Mouse (Mus musculus) liver, embryonic 16.5 days (tissue): Measurements from ENCODE around the gene Rps27l. TPM values are rescaled to one million over a fixed set of nuclear protein-coding genes. Genes with fewer than 3 reads are reported as not detected.

Source experiments
- ATAC-seq: fragments of 200-750 bp; cut with Nextera tagmentation; 2 replicates; pipeline ENCODE4 v1.8.0; 2017; ENCODE audit warnings: low read depth, mild to moderate bottlenecking, moderate number of reproducible peaks, moderate library complexity
- H3K27ac ChIP-seq: fragments of 300-500 bp; sonication (generic); 2 replicates; pipeline ENCODE4 v1.5.1; 2014; ENCODE audit warnings: mild to moderate bottlenecking, low read length
- H3K27me3 ChIP-seq: fragments of 300-500 bp; sonication (generic); 2 replicates; pipeline ENCODE4 v1.6.1; 2014; ENCODE audit warnings: low read depth, low read length, mixed read lengths; ENCODE audit not compliant: control insufficient read depth, insufficient read depth
- H3K36me3 ChIP-seq: fragments of 300-500 bp; sonication (generic); 2 replicates; pipeline ENCODE4 v1.6.1; 2014; ENCODE audit warnings: mild to moderate bottlenecking; ENCODE audit not compliant: control insufficient read depth, insufficient read depth
- H3K4me1 ChIP-seq: fragments of 300-500 bp; sonication (generic); 2 replicates; pipeline ENCODE4 v1.6.1; 2014; ENCODE audit warnings: low read depth, low read length, mixed read lengths; ENCODE audit not compliant: control insufficient read depth
- H3K4me2 ChIP-seq: fragments of 300-500 bp; sonication (generic); 2 replicates; pipeline ENCODE4 v1.6.1; 2014; ENCODE audit warnings: low read depth, low read length, mixed read lengths
- H3K4me3 ChIP-seq: fragments of 300-500 bp; sonication (generic); 2 replicates; pipeline ENCODE4 v1.5.1; 2014; ENCODE audit warnings: low read depth, mild to moderate bottlenecking, low read length
- H3K9ac ChIP-seq: fragments of 300-500 bp; sonication (generic); 2 replicates; pipeline ENCODE4 v1.6.1; 2014; ENCODE audit warnings: low read depth, low read length
- H3K9me3 ChIP-seq: fragments of 300-500 bp; sonication (generic); replicated peaks from 2 replicates; pipeline ENCODE4 v1.6.1; 2016; ENCODE audit warnings: low read length; ENCODE audit not compliant: control insufficient read depth
- WGBS: fragments of 180-500 bp; shearing (Covaris S2); extraction: QIAGEN DNeasy Blood & Tissue Kit; methylation state at CpG from one replicate; pipeline ENCODE4 v1.1.7; 2014; ENCODE audit not compliant: insufficient replicate concordance; 5-methylcytosine and 5-hydroxymethylcytosine counted together
- polyA plus RNA-seq: library from polyadenylated mRNA; unstranded; fragments of >200 nt; fragmentation: Nextera tagmentation; extraction: Ambion mirVana; gene quantifications from 2 replicates; pipeline ENCODE4 v1.2.1, GENCODE M21; 2015

The Rps27l gene
- polyA plus RNA-seq, 1 experiment from 2014 or later, result 406 TPM

- H3K9me3 ChIP-seq, result no peaks in the 10 kb centered on the region
- 49% methylated on average over 1 of the region's 1 CpGs for WGBS
- H3K9ac ChIP-seq, result peak overlapping the region; percentile 99
- peak overlapping the region; percentile 98 for H3K4me3 ChIP-seq
- no peaks in the 10 kb centered on the region for H3K36me3 ChIP-seq
- H3K27me3 ChIP-seq, result no peaks in the 10 kb centered on the region
- peaks cover 55% of the 10 kb centered on the region for H3K4me1 ChIP-seq
- peak overlapping the region; percentile 96 for H3K27ac ChIP-seq
- ATAC-seq, result no peak
- peak overlapping the region; percentile 67 for H3K4me2 ChIP-seq
These were observed 28.0 kb upstream of the Rps27l start for GRCm38 (mm10) chr9:66917892-66918255.

- no peak for ATAC-seq
- H3K27ac ChIP-seq, result peak overlapping the region; percentile 96
- peaks cover 48% of the 10 kb centered on the region for H3K4me1 ChIP-seq
- peak overlapping the region; percentile 98 for H3K4me3 ChIP-seq
- no peaks in the 10 kb centered on the region for H3K36me3 ChIP-seq
- no peaks in the 10 kb centered on the region for H3K27me3 ChIP-seq
- WGBS, result 1% methylated on average over 27 of the region's 27 CpGs
- no peaks in the 10 kb centered on the region for H3K9me3 ChIP-seq
- H3K4me2 ChIP-seq, result peak overlapping the region; percentile 67
- peak overlapping the region; percentile 99 for H3K9ac ChIP-seq
These were observed 27.1 kb upstream of the Rps27l start for GRCm38 (mm10) chr9:66918672-66919330.

GRCm38 (mm10) chr9:66919382-66919971, 26.4 kb upstream of the Rps27l start, which contains the start of gene Rab8b:
Rab8b (minus strand) TSS chr9:66919687.
- H3K9ac ChIP-seq, result peak within 1 kb of the TSS; percentile 99
- no peaks in the 10 kb centered on the region for H3K9me3 ChIP-seq
- H3K4me2 ChIP-seq, result peak within 1 kb of the TSS; percentile 85
- H3K27me3 ChIP-seq, result no peaks in the 10 kb centered on the region
- H3K27ac ChIP-seq, result peak within 1 kb of the TSS; percentile 96
- peak within 1 kb of the TSS; percentile 98 for H3K4me3 ChIP-seq
- H3K36me3 ChIP-seq, result no peaks in the 10 kb centered on the region
- peaks cover 41% of the 10 kb centered on the region for H3K4me1 ChIP-seq
- peak; percentile 93 for ATAC-seq
- under 1% methylated on average over 49 of the region's 49 CpGs for WGBS

- Histone ChIP-seq H3K27me3 (no peaks in the 10 kb centered on the region), H3K9ac (peak overlapping the region; percentile 58), H3K27ac (peak overlapping the region; percentile 28; the same call in 1 of the 2 replicates), H3K4me1 (peaks cover 37% of the 10 kb centered on the region), H3K9me3 (no peaks in the 10 kb centered on the region), H3K4me2 (peak overlapping the region; percentile 85), H3K4me3 (peak overlapping the region; percentile 98), H3K36me3 (no peaks in the 10 kb centered on the region)
- ATAC-seq, result no peak
- WGBS, result under 1% methylated on average over 14 of the region's 14 CpGs
These were observed 25.9 kb upstream of the Rps27l start for GRCm38 (mm10) chr9:66919981-66920380.

GRCm38 (mm10) chr9:66920488-66921279, 25.2 kb upstream of the Rps27l start:
- H3K4me2 ChIP-seq, result peak overlapping the region; percentile 85
- no peaks in the 10 kb centered on the region for H3K36me3 ChIP-seq
- H3K9ac ChIP-seq, result no peak overlapping the region
- ATAC-seq, result no peak
- peaks cover 31% of the 10 kb centered on the region for H3K4me1 ChIP-seq
- WGBS, result 14% methylated on average over 6 of the region's 6 CpGs
- peak overlapping the region; percentile 14; the same call in 1 of the 2 replicates for H3K4me3 ChIP-seq
- H3K27ac ChIP-seq, result 0 out of 2 replicates have a peak overlapping the region, but pooled peaks have one; percentile 27
- H3K9me3 ChIP-seq, result no peaks in the 10 kb centered on the region
- H3K27me3 ChIP-seq, result no peaks in the 10 kb centered on the region

GRCm38 (mm10) chr9:66922076-66922475, 23.8 kb upstream of the Rps27l start:
- 90% methylated on average over 1 of the region's 1 CpGs for WGBS
- H3K9me3 ChIP-seq, result no peaks in the 10 kb centered on the region
- no peak overlapping the region for H3K4me2 ChIP-seq
- no peaks in the 10 kb centered on the region for H3K27me3 ChIP-seq
- H3K4me1 ChIP-seq, result peaks cover 19% of the 10 kb centered on the region
- no peak overlapping the region for H3K9ac ChIP-seq
- H3K4me3 ChIP-seq, result no peak overlapping the region
- no peak overlapping the region for H3K27ac ChIP-seq
- H3K36me3 ChIP-seq, result no peaks in the 10 kb centered on the region
- ATAC-seq, result no peak

GRCm38 (mm10) chr9:66925853-66926252, 20.0 kb upstream of the Rps27l start:
- H3K27ac ChIP-seq, result no peak overlapping the region
- WGBS, result 55% methylated on average over 3 of the region's 3 CpGs
- ATAC-seq, result no peak
- no peaks in the 10 kb centered on the region for H3K27me3 ChIP-seq
- no peak overlapping the region for H3K4me2 ChIP-seq
- no peaks in the 10 kb centered on the region for H3K9me3 ChIP-seq
- H3K4me1 ChIP-seq, result peaks cover 2% of the 10 kb centered on the region
- H3K36me3 ChIP-seq, result no peaks in the 10 kb centered on the region
- H3K4me3 ChIP-seq, result no peak overlapping the region
- H3K9ac ChIP-seq, result no peak overlapping the region

- no peak for ATAC-seq
These were observed 18.0 kb upstream of the Rps27l start for GRCm38 (mm10) chr9:66927696-66928402.

More at GRCm38 (mm10) chr9:66927696-66928402, 18.0 kb upstream of the Rps27l start:
- Histone ChIP-seq H3K4me3 (no peak overlapping the region), H3K27me3 (no peaks in the 10 kb centered on the region), H3K9me3 (no peaks in the 10 kb centered on the region), H3K36me3 (no peaks in the 10 kb centered on the region), H3K4me1 (no peaks in the 10 kb centered on the region), H3K27ac (no peak overlapping the region), H3K4me2 (no peak overlapping the region), H3K9ac (no peak overlapping the region)
- WGBS, result 80% methylated on average over 8 of the region's 8 CpGs
